ENCODE assay signal across 12 mouse cellular contexts in the genomic region with DNA sequence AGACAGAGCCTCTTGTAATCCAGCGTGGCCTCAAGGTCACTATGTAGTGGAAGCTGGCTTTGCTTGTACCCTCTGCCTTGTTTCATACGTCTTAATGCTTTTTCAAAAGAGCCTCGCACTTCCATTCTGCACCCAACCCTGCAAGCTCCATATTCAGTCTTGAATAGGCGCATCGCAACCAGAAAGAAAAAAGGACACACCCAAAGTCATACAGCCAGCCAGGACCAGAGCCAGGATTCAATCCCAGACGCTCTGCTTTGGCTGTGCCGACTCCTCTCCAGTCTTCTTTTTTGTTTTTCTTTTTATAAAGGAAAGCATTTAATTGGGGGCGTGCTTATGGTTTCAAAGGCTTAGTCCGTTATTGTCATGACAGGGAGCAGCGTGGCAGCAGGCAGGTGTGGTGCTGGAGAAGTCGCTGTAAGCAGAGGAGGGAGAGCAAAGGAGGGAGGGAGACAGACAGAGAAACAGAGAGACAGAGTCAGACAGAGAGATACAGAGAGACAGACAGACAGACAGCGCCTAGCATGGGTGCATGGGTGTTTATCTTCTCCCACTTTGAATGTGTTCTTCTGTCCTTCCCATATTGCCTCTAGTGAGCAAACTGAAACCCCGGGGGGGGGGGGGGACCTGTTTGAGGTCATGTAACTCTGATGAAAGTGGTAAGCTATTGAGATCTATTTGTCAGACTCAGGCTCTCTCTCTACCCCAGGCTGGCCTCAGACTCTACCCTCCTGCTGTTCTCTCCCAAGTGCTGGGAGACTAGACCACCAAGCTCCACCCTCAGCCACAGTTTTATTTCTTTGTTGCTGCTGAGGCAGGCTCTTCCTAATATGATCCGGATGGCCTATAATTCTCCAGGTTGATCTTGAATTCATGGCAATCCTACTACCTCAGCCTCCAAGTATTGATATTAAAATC. TPM values are rescaled to one million over a fixed set of nuclear protein-coding genes. Genes with fewer than 3 reads are reported as not detected.
DNase-seq lines count a peak whose midpoint lies in the region; ATAC-seq lines count a peak whose summit lies in the region.
"Had no signal": no experiment of that assay in that cellular context is flagged by ENCODE, and none has a peak within 500 bp of the region (broad histone marks: within the 10 kb centered on the region; RNA-seq: fewer than 3 reads in every experiment).

No protein-coding gene starts in this region.

- no peak overlapping the region for H3K4me2 ChIP-seq in midbrain, embryonic 14.5 days (ENCODE audit: low read length)
- no peak overlapping the region for H3K4me2 ChIP-seq in midbrain, embryonic 16.5 days (ENCODE audit: low read length)
- H3K4me2 ChIP-seq in liver, embryonic 13.5 days, result peak overlapping the region; percentile 41
- H3K4me2 ChIP-seq: intestine, embryonic 15.5 days had no signal

- no peak overlapping the region for H3K9ac ChIP-seq in midbrain, embryonic 14.5 days (replicated peaks; ENCODE audit: low read length)
- H3K9ac ChIP-seq in midbrain, embryonic 16.5 days (ENCODE audit: low read depth, low read length), result no peak overlapping the region
- no peak overlapping the region for H3K9ac ChIP-seq in liver, embryonic 13.5 days
- H3K9ac ChIP-seq: intestine, embryonic 15.5 days had no signal

- DNase-seq in embryo, embryonic 10.5 days (ENCODE audit: low spot score), result peak; percentile 11
- DNase-seq in embryo, embryonic 9.5 days (ENCODE audit: extremely low spot score), result no peak
- DNase-seq in midbrain, embryonic 14.5 days, result peak; percentile 13
- no peak for DNase-seq in liver, embryonic 13.5 days
- peak; percentile 45 to 65 for DNase-seq in thymus, postnatal 36 days
- DNase-seq in layer of hippocampus, postnatal 10 days (ENCODE audit: low spot score in 2 of 2), result no peak
- DNase-seq in layer of hippocampus, adult 9-11 months, result no peak
- DNase-seq: cerebellum, postnatal 10 days; gastrocnemius, postnatal 36 days had no signal

- WGBS in midbrain, embryonic 14.5 days, result 36% methylated on average over 14 of the region's 14 CpGs
- WGBS in midbrain, embryonic 16.5 days, result 31% methylated on average over 14 of the region's 14 CpGs
- 41% methylated on average over 14 of the region's 14 CpGs for WGBS in liver, embryonic 13.5 days (ENCODE audit: insufficient replicate concordance)

- H3K36me3 ChIP-seq in midbrain, embryonic 14.5 days (ENCODE audit: control insufficient read depth, insufficient read depth, low read length), result no peaks in the 10 kb centered on the region
- H3K36me3 ChIP-seq in midbrain, embryonic 16.5 days (ENCODE audit: control insufficient read depth, insufficient read depth, low read length), result no peaks in the 10 kb centered on the region
- no peaks in the 10 kb centered on the region for H3K36me3 ChIP-seq in liver, embryonic 13.5 days
- H3K36me3 ChIP-seq: intestine, embryonic 15.5 days had no signal

- H3K9me3 ChIP-seq in midbrain, embryonic 14.5 days (ENCODE audit: control insufficient read depth, low read length), result no peaks in the 10 kb centered on the region
- no peaks in the 10 kb centered on the region for H3K9me3 ChIP-seq in midbrain, embryonic 16.5 days (replicated peaks; ENCODE audit: control insufficient read depth, low read length, poor library complexity, severe bottlenecking)
- no peaks in the 10 kb centered on the region for H3K9me3 ChIP-seq in liver, embryonic 13.5 days (replicated peaks)
- H3K9me3 ChIP-seq: intestine, embryonic 15.5 days had no signal

- no peak overlapping the region for H3K4me3 ChIP-seq in midbrain, embryonic 14.5 days (replicated peaks; ENCODE audit: low read depth, low read length)
- H3K4me3 ChIP-seq in midbrain, embryonic 16.5 days (ENCODE audit: low read depth, low read length), result no peak overlapping the region
- no peak overlapping the region for H3K4me3 ChIP-seq in liver, embryonic 13.5 days (replicated peaks)
- H3K4me3 ChIP-seq: intestine, embryonic 15.5 days had no signal

- ATAC-seq in midbrain, embryonic 14.5 days (ENCODE audit: low FRiP score, low TSS enrichment), result no peak
- ATAC-seq in midbrain, embryonic 16.5 days, result no peak
- no peak for ATAC-seq in liver, embryonic 13.5 days (ENCODE audit: low read depth)
- ATAC-seq: intestine, embryonic 15.5 days had no signal

- H3K27ac ChIP-seq in midbrain, embryonic 14.5 days (replicated peaks; ENCODE audit: low read depth, low read length), result no peak overlapping the region
- H3K27ac ChIP-seq in midbrain, embryonic 16.5 days (ENCODE audit: low read length), result no peak overlapping the region
- H3K27ac ChIP-seq in liver, embryonic 13.5 days, result peak overlapping the region; percentile 32; the same call in 1 of the 2 replicates
- H3K27ac ChIP-seq: intestine, embryonic 15.5 days had no signal

- H3K4me1 ChIP-seq in midbrain, embryonic 14.5 days (ENCODE audit: control insufficient read depth, insufficient read depth, low read length), result no peaks in the 10 kb centered on the region
- peaks cover 7% of the 10 kb centered on the region; the same call in 1 of the 2 replicates for H3K4me1 ChIP-seq in midbrain, embryonic 16.5 days (ENCODE audit: control insufficient read depth, insufficient read depth, low read length)
- H3K4me1 ChIP-seq in liver, embryonic 13.5 days (replicated peaks), result peaks cover 58% of the 10 kb centered on the region
- H3K4me1 ChIP-seq: intestine, embryonic 15.5 days had no signal

- no peaks in the 10 kb centered on the region for H3K27me3 ChIP-seq in midbrain, embryonic 14.5 days (ENCODE audit: control insufficient read depth, insufficient read depth, low read length)
- H3K27me3 ChIP-seq in midbrain, embryonic 16.5 days (ENCODE audit: control insufficient read depth, insufficient read depth, low read depth, low read length), result no peaks in the 10 kb centered on the region
- 0 out of 2 replicates have a peak, but pooled peaks cover 2% of the 10 kb centered on the region for H3K27me3 ChIP-seq in liver, embryonic 13.5 days
- H3K27me3 ChIP-seq: intestine, embryonic 15.5 days had no signal

RNA-seq across cellular contexts. Expression of gene Sash3, which starts 6.6 kb away (rescaled TPM):
- 0.39 and 1.2 TPM in 2 replicates for polyA plus RNA-seq in midbrain, embryonic 14.5 days (2014; fragmentation: Nextera tagmentation; extraction: Ambion mirVana)
- 0.65 and 1.2 TPM in 2 replicates for polyA plus RNA-seq in midbrain, embryonic 16.5 days (2015; fragmentation: Nextera tagmentation; extraction: Ambion mirVana)
- polyA plus RNA-seq in liver, embryonic 13.5 days (2015; fragmentation: Nextera tagmentation; extraction: Ambion mirVana), result 6.6 and 6.7 TPM in 2 replicates
- 1 to 10 TPM; 1.0 to 1.7 TPM for total RNA-seq in layer of hippocampus, postnatal 10 days (2021)

RNA-seq across cellular contexts. Expression of gene Xpnpep2, which starts 31.1 kb away (rescaled TPM):
- 0.08 and 0.75 TPM in 2 replicates for polyA plus RNA-seq in midbrain, embryonic 14.5 days (2014; fragmentation: Nextera tagmentation; extraction: Ambion mirVana)
- 0.55 and 0.84 TPM in 2 replicates for polyA plus RNA-seq in midbrain, embryonic 16.5 days (2015; fragmentation: Nextera tagmentation; extraction: Ambion mirVana)
- 0.10 TPM in 1 of 2 replicates, not detected in the other for polyA plus RNA-seq in liver, embryonic 13.5 days (2015; fragmentation: Nextera tagmentation; extraction: Ambion mirVana)
- total RNA-seq in layer of hippocampus, postnatal 10 days (2021), result under 1 TPM; 0.75 to 0.85 TPM
- total RNA-seq: megakaryocyte progenitor cell, adult 5-6 weeks had no signal

Comparison
In these comparisons a context has a peak if more than half of its experiments do, and no peak if none do; other contexts are left out.
1. DNase-seq: peak in embryo, embryonic 10.5 days (single experiment), midbrain, embryonic 14.5 days (single experiment) and thymus, postnatal 36 days (2 of 2); none in embryo, embryonic 9.5 days (single experiment), liver, embryonic 13.5 days (single experiment), layer of hippocampus, postnatal 10 days (0 of 2) and layer of hippocampus, adult 9-11 months (single experiment).